Mouse (Mus musculus): ENCODE measurements around the gene Prkcz. TPM values are rescaled to one million over a fixed set of nuclear protein-coding genes. Genes with fewer than 3 reads are reported as not detected.

The Prkcz gene
- total RNA-seq, 1 experiment from 2014 or later, result 0.58 TPM

DNA sequence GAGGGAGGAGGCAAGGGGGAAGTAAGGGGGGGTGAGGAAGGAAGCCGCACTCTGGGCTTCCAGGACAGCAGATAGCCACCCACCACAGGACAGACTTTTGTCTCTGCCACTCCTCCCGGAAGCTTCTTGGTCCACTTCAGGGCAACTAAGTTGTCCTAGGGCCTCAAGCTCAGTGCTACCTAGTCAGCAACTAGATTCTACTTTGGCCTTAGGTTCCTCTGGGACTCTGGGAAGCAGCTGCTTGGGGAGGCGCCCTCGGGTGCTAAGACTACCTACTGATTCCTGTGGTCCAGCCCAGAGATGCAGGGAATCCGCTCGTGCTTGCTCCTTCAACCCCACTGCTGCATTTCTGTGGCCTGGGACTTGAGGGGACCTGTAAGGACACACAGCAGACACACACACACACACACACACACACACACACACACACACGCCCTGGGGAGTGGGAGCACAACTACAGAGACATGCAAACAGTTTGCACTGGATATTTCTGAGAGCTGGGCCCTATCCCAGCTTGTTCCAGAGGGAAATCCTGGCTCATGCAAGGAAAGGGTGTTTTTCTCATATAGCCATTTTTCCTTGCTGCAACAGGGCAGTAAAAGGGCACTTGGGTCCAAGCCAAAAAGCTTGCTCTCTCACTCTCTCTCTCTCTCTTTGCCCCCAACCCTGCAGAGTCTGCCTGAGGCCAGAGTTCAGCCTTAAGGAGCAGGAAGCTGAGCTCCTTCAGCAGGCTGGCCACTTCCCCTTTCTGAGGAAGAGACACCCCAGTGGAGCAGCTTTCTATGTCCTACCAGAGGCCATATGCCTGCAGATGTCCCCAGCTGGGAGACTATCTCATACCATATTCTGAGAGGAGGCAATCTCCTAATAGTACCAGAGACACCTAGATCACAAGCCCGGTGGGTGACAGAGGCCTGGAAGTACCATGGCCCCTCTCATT lies 126.5 kb downstream of the Prkcz start:
- peak; percentile 57 for ATAC-seq (ENCODE audit: extremely low read depth, insufficient number of reproducible peaks, low FRiP score, poor library complexity, severe bottlenecking)

DNA sequence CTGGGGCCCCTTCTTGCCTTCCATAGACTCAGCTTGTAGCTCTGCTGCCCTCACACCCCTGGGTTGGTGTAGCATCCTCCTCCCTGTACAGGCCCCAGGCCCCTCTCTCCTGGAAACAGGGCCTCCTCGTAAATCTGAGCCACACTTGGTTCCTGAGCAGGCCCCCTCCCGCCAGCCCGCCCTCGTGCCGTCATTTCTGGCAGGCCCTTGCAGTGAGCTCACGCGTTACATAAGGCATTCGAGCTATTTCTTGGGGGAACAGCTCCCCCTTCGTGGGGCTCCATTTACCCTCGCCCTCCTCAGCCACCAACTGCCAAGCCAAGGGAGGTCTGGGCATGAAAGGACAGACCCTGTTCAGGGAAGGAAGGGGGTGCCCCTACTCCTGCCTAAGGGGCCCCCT lies 127.3 kb downstream of the Prkcz start:
- ATAC-seq (ENCODE audit: extremely low read depth, insufficient number of reproducible peaks, low FRiP score, poor library complexity, severe bottlenecking), result no peak

DNA sequence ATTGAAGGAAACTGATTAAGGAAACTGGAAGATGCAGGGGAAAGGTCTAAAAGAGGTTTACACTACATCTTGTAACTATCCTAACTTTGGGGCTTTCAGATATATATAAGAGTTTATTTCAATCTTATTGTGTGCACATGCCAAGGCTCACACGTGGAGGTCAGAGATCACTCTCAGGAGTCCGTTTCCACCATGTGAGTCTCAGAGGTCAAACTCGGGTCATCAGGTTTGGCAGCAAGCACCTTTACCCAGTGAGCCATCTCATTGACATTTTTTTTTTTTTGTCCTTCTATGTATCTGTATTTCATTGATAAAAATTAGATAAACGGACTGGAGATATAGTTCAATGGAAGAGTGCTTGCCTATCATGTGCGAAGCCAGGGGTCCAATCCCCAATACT lies 132.7 kb downstream of the Prkcz start:
- no peak for ATAC-seq (ENCODE audit: extremely low read depth, insufficient number of reproducible peaks, low FRiP score, poor library complexity, severe bottlenecking)

DNA sequence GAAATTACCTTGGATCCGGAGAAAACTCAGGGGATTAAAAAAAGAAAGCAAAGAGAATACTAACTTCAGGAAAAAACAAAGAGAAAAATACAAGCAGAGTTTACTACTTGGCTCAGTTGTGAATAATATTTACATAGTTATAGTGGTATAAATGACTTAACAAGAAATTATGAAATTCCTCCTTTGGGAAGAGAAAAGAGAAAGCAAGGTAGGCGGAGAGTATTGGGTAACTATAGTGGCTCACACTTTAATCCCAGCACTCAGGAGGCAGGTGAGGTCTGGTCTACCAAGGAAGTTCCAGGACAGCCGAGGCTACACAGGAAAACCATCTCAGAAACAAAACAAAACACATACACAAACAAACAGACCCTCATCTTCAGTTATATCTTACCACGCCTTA lies 133.2 kb downstream of the Prkcz start:
- no peak for ATAC-seq (ENCODE audit: extremely low read depth, insufficient number of reproducible peaks, low FRiP score, poor library complexity, severe bottlenecking)

DNA sequence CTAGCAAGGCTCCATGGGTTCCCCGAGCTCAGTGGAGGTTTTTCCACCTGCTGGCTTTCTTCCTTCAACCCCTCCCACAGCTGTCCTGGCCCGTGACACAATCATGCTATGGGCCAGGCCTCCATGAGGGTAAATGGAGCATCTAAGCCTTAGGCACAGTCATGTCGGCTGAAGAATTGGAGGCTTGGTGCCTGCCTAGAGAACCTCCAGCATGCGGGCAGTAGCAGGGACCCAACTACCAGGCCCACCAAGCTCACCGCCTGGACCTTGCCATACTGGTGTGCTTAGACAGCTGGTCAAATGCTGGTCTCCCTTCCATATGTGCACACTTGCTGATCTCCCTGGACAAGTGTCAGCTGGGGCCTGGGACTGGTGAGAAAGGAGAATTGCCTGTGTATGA lies 135.2 kb downstream of the Prkcz start:
- ATAC-seq (ENCODE audit: extremely low read depth, insufficient number of reproducible peaks, low FRiP score, poor library complexity, severe bottlenecking), result no peak

DNA sequence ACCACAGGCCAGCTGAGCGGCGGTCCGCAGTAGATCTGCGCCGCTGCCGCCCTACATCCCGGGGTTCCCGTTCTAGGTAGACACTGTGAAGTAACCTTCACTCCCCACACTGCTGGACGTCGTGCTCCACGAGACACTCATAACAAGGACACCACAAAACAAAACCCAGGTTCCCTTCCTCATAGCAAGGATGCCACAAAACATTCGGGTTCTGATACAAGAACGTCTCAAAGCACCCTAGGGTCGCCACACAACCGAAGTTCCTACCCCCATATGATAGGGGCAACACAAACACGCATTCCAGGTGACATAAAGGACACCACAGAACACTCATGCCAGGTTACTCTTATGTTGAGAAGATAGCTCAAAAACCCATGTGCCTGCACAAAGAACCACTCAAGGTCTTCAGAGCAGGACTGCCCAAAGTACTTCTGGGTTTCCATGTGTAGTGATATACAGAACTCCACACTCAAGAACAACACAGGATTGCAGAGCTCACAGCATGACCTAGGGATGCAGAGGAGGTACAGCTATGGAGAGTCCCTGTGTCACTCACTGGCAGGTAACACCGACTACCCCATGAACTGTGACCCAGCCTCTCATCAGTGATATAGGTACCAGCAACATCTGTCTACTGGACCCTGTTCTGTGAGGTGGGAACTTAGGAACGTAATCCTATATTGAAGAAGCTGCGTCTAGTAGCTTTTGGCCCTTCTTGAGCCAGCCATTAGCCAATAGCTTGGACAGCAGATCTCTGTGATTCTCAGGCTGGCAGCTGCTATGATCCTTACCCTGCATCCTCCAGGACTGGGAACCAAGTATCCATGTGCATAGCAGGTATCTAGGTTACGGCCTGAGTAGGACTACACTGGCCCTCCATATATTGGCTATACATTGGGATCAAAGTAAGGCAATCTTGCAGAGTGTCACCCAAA lies 137.3 kb downstream of the Prkcz start:
- ATAC-seq (ENCODE audit: extremely low read depth, insufficient number of reproducible peaks, low FRiP score, poor library complexity, severe bottlenecking), result peak; percentile 1; the same call in 1 of the 2 replicates

DNA sequence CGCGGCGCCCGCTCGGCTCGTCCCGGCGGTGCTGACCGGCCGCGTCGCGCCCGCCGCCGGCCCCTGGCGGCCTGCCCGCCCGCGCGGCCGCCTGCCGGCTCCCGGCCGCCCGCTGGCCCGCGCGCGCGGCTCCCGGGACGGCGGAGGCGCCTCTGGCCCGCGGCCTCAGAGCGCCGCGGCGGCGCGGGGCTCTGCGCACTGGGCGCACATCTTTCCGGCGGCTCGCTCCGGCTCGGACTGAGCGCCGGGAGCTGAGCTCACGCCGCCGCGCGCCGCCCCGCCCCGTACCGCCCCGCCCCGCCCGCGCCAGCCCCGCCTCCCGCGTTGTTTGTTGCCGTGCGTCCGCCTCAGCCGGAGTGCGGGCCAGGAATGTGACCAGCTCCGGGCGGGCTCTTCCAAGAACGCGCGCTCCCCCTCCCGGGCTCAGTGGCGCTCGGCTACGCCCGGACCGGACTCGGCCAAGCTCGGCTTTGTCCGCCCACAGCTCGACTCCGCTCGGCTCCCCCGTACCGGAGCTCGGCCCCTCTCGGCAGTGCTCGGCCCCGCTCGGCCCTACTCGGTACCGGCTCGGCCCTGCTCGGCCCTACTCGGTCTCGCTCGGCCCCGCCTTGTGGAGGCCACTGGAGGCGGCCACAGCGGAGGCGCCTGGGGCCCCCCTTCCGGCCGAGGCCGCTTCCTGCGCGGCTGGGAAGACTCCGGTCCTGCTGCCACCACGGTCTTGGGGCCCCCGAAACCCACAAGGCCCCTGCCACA lies 138.1 kb downstream of the Prkcz start:
- ATAC-seq (ENCODE audit: extremely low read depth, insufficient number of reproducible peaks, low FRiP score, poor library complexity, severe bottlenecking), result peak; percentile 86

DNA sequence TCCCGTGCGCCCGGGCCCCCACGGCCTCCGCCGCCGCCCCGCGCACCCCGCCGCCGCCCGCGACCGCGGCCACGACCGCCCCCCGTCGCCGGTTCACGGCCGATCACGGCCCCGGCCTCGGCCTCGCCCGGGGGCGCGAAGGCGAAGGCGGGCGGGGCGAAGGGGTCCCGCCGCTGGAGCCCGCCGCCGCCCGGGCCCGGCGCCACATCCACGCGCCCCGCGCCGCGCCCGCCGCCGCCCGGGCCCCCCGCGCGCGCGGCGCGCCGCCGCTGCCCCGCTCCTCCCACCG lies 138.7 kb downstream of the Prkcz start, which contains the start of gene Ski:
TSS of gene Ski (minus strand) at position 41 of the 289 bp plus-strand sequence.
- no peak for ATAC-seq (ENCODE audit: extremely low read depth, insufficient number of reproducible peaks, low FRiP score, poor library complexity, severe bottlenecking)

DNA sequence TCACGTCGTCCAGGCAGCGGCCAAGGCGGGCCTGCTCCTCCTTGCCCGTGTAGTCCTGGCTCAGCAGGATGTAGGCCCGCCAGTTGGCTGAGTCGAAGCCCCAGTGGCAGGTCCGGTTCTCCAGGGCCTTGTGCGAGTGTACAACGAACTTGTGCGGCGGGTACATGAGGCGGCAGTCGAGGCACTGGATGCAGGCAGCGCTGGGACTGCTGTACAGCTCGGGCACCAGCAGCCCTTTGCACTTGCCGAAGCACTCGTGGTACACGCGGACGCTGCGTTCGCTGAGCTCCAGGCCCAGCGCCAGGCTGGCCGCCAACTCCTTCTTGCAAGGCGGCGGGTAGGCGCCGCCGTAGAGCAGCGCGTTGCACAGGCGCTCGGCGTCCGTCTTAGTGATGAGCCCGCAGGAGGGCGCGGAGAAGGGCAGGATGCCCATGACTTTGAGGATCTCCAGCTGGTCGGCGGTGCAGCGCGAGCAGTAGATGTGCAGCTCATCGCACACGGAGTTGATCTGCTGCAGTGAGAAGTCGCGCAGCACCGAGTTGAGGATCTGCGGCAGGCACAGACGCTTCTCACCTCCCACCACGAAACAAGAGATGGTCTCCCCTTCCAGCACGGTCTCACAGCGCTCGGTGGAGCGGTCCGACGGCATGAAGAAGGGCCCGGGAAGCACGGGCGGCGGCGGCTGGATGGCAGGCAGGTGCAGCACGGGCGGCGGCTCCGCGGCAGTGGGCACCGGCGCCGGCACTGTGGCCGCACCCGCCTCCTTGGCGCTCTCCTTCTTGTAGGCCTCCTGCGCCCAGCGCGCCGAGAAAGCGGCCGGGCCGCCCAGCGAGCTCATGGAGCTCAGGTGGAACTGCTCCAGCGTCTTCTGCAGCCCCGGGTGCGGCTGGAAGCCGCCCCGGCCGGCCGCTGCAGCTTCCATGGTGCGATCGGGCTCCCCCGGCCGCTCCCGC lies 139.3 kb downstream of the Prkcz start:
- ATAC-seq (ENCODE audit: extremely low read depth, insufficient number of reproducible peaks, low FRiP score, poor library complexity, severe bottlenecking), result peak; percentile 5; the same call in 1 of the 2 replicates

DNA sequence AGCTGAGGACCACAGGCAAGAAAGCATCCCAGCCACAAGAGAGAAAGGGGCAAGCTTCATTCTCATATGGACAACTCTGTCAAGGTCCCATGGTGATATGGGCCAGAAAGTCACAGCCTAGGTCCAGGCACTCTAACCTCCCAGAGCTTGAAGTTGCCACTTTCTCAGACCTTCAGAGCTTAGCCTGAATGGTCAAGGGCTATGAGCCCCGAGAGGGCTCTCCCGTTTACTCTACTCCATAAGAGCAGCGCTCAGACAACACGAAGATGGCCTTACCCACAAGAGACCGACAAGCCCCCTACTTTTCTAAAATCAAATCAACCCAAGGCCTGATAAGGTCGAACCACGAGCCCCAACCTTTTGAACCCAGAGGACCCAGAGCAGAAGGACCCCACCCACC lies 140.1 kb downstream of the Prkcz start:
- ATAC-seq (ENCODE audit: extremely low read depth, insufficient number of reproducible peaks, low FRiP score, poor library complexity, severe bottlenecking), result no peak

DNA sequence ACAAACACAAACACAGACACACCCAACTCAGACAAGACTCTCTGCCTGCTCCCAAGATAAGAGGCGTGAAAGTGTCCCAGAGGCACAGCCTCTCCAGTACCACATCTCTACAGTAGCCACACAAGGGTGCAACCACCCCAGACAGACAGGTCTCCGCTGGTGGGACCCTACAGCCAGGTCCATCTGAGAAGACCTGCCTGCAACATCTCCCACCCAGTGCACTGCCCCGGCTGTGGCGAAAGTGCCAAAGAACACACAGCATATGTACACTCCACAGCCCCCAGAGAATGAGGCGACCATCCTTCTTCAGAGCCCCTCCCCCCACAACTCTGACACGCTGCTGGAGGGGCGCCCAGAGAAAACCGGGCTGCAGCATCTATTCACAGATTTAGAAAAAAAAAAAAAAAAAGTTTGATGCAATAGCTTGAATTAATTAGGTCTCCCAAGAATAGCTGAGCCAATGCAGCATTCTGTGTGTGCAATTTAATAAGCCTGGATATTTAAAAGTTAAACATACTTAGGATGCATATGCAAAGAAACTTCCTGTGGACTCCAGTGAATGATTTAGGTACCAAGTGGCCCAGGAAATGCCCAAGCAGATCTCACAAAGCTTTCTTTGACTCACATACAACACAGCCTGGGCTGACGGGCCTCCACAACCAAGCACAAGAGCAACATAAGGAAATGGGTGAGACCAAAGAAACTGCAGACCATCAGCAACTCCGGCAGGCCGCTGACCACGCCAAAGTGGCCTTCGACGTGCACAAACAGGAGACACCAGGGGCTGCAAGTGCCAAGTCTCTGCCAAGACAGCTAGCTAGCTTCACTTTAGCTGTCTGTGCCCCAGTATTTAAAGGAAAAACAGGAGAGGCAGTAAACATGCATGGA lies 140.7 kb downstream of the Prkcz start:
- no peak for ATAC-seq (ENCODE audit: extremely low read depth, insufficient number of reproducible peaks, low FRiP score, poor library complexity, severe bottlenecking)

DNA sequence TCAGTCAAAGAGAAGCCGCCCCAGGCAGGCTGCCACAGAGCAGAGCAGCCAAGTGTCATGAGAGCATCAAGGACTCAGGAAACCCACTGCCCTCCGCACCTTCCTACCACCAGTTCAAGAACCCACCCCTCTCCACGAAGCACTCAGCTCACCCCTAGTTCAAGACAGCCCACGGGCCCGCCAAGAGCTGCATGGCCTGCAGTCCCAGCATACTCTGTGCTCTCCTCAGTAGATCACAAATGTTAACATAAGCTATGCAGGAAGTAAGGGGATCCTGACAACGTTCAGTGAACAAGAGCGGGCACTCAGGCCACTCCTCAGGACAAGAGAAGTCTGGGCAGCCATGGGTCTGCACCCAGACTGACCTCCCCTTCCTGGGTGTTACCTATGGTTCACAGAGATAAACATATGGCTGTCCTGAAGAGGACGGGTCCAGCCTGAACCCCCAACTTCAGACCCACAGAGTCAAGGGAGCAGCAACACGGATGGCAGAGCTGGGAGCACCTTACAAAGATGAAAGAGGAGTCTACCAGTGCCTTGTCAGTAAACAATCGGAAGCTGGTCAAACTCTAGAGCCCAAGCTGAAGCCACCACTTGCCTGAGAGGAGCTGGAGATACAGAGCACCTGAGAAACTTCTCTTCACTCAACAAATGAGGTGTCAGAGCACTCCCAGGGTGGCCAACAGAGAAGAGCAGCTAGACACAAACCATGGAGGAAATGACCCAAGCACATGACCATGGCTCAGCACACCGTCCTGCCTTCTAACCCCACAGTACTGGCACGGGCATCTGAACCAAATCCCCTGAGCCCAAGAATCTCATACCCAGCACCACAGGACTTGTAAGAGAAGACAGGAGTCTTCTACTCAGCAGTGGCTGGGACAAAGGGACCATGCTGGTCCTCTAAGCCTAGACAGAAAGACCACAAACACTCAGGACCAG lies 141.6 kb downstream of the Prkcz start:
- no peak for ATAC-seq (ENCODE audit: extremely low read depth, insufficient number of reproducible peaks, low FRiP score, poor library complexity, severe bottlenecking)

DNA sequence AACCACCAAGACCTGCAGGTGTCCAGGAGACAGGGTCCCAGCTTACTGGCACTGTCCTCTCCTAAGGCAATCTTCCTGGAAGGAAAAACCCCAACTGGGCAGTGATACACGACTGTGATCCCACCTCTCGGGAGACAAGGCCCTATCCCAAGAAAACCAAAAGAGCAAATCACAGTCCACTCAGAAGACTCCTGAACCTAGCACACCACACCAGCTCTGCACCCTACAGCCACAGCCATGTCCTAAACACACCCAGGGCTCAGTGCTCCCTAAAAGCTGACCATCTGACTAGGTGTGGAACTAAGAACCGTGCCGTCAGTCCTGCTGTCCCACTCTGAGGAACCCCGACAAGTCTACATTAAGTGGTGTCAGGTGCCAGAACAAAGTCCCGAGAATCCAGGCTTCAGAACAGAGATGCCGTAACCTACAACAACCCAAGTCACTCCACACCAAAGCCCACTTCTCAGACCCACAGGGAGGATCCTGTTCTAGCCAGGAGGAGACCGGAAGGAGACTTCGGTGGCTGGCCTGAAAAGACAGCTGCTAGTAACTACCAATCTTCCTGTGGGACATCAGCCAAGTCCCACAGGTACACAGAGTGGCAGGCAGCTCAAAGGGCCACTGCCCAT lies 142.9 kb downstream of the Prkcz start:
- ATAC-seq (ENCODE audit: extremely low read depth, insufficient number of reproducible peaks, low FRiP score, poor library complexity, severe bottlenecking), result no peak

DNA sequence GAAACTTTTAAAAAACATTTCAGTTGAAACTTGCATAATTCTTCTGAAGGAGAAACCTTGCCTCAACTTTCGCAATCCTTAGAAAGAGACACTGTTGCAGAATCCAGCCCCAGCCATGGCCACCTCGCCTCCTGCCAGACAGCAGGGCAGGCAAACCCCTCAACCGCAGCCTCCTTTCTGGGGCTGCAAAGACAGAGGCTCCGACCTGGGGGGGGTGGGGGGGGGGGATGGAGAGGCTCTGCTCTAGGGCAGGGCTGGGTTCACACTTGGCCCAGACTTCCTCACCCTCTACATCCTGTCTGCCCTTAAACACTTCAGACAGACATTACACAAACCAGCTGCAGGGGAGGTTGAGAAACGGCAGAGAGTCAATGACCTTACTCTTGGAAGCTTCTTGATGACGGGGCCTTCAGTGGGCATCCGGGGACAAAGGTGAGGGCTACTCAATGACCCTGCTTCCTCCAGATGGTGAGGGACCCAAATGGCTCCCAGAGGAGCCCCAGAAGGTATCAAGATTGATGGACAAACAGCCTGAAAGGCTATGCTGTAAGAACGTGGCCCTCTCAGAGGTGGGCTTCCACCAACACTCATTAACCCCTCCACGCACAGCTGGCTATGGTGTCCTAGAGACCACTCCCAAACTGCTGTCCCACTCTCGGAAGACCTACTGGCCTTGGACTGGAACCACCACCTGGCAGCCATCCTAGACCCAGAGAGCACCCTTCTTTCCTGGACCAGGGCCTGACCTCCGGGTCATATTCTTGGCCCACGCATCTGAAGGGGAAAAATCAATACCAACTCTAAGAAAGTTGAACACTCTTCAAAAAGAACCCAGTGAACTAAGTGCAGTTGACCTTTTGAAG lies 143.7 kb downstream of the Prkcz start:
- peak; percentile 55 for ATAC-seq (ENCODE audit: extremely low read depth, insufficient number of reproducible peaks, low FRiP score, poor library complexity, severe bottlenecking)
